Mouse (Mus musculus): ENCODE data around the gene Olfr1181. TPM values are rescaled to one million over a fixed set of nuclear protein-coding genes. Genes with fewer than 3 reads are reported as not detected.
"Not testable (repeated sequence)": the region's sequence is repeated elsewhere in the genome, so short reads cannot be mapped to it uniquely, and the experiment has no call there.

Gene Olfr1181
- polyA plus RNA-seq (2015; fragmentation: Nextera tagmentation; extraction: Ambion mirVana): not detected in 2 replicates

GRCm38 (mm10) chr2:88426071-88426470 lies at the start of gene Olfr1181:
Gene Olfr1181 (minus strand): TSS chr2:88426171.
- Histone ChIP-seq H3K27me3 (no peaks in the 10 kb centered on the region), H3K9me3 (replicated peaks) (no peaks in the 10 kb centered on the region), H3K4me2 (no peak within 1 kb of the TSS), H3K36me3 (no peaks in the 10 kb centered on the region), H3K27ac (no peak within 1 kb of the TSS), H3K4me1 (replicated peaks) (no peaks in the 10 kb centered on the region), H3K9ac (no peak within 1 kb of the TSS), H3K4me3 (replicated peaks) (no peak within 1 kb of the TSS)
- ATAC-seq (ENCODE audit: low read depth) (no peak), DNase-seq (no peak)
- 59% methylated on average over 1 of the region's 1 CpGs for WGBS (ENCODE audit: insufficient replicate concordance)

- ATAC-seq (ENCODE audit: low read depth); H3K27me3 ChIP-seq; H3K4me2 ChIP-seq; H3K36me3 ChIP-seq; H3K4me1 ChIP-seq (replicated peaks); H3K9ac ChIP-seq; H3K27ac ChIP-seq; H3K9me3 ChIP-seq (replicated peaks); DNase-seq; H3K4me3 ChIP-seq (replicated peaks): not testable (repeated sequence)
- WGBS (ENCODE audit: insufficient replicate concordance): 45% methylated on average over 1 of the region's 1 CpGs
Measured at GRCm38 (mm10) chr2:88454567-88454966, 28.6 kb upstream of the Olfr1181 start, which contains the start of gene Olfr1183. Gene Olfr1183 (plus strand): TSS chr2:88454867.

- Histone ChIP-seq H3K27me3 (no peaks in the 10 kb centered on the region), H3K4me1 (replicated peaks) (no peaks in the 10 kb centered on the region), H3K4me2 (no peak within 1 kb of the TSS), H3K9ac (no peak within 1 kb of the TSS), H3K36me3 (no peaks in the 10 kb centered on the region), H3K9me3 (replicated peaks) (no peaks in the 10 kb centered on the region), H3K27ac (no peak within 1 kb of the TSS), H3K4me3 (replicated peaks) (no peak within 1 kb of the TSS)
- no peak for DNase-seq
- ATAC-seq (ENCODE audit: low read depth): no peak
- 50% methylated on average over 1 of the region's 1 CpGs for WGBS (ENCODE audit: insufficient replicate concordance)
Measured at GRCm38 (mm10) chr2:88449031-88449430, 23.1 kb upstream of the Olfr1181 start, which contains the start of gene Gm13757. Gene Gm13757 (minus strand): TSS chr2:88449131.

GRCm38 (mm10) chr2:88419051-88419450 lies 6.9 kb downstream of the Olfr1181 start, which contains the start of gene Olfr1180:
Gene Olfr1180 (minus strand): TSS chr2:88419151.
- Histone ChIP-seq H3K4me2 (no peak within 1 kb of the TSS), H3K4me3 (replicated peaks) (no peak within 1 kb of the TSS), H3K9ac (no peak within 1 kb of the TSS), H3K27ac (no peak within 1 kb of the TSS), H3K9me3 (replicated peaks) (no peaks in the 10 kb centered on the region), H3K4me1 (replicated peaks) (no peaks in the 10 kb centered on the region), H3K36me3 (no peaks in the 10 kb centered on the region), H3K27me3 (no peaks in the 10 kb centered on the region)
- WGBS (ENCODE audit: insufficient replicate concordance): 48% methylated on average over 2 of the region's 2 CpGs
- ATAC-seq (ENCODE audit: low read depth): no peak
- DNase-seq: no peak

GRCm38 (mm10) chr2:88406353-88406752 lies 19.6 kb downstream of the Olfr1181 start, which contains the start of gene Olfr1179:
Gene Olfr1179 (minus strand): TSS chr2:88406453.
- ATAC-seq (ENCODE audit: low read depth): no peak
- no peak within 1 kb of the TSS for H3K4me2 ChIP-seq
- WGBS (ENCODE audit: insufficient replicate concordance): 58% methylated on average over 3 of the region's 3 CpGs

GRCm38 (mm10) chr2:88386762-88387161 lies 39.2 kb downstream of the Olfr1181 start, which contains the start of gene Olfr1178:
Gene Olfr1178 (plus strand): TSS chr2:88387062.
- no peak within 1 kb of the TSS for H3K9ac ChIP-seq
- no peak within 1 kb of the TSS for H3K4me2 ChIP-seq
- H3K36me3 ChIP-seq: no peaks in the 10 kb centered on the region
- ATAC-seq (ENCODE audit: low read depth) (no peak), DNase-seq (no peak)
- no peak within 1 kb of the TSS for H3K4me3 ChIP-seq (replicated peaks)
- 61% methylated on average over 1 of the region's 1 CpGs for WGBS (ENCODE audit: insufficient replicate concordance)
- H3K4me1 ChIP-seq (replicated peaks): no peaks in the 10 kb centered on the region
- H3K9me3 ChIP-seq (replicated peaks): no peaks in the 10 kb centered on the region
- no peaks in the 10 kb centered on the region for H3K27me3 ChIP-seq
- no peak within 1 kb of the TSS for H3K27ac ChIP-seq

More at GRCm38 (mm10) chr2:88406353-88406752, 19.6 kb downstream of the Olfr1181 start, which contains the start of gene Olfr1179:
- no peaks in the 10 kb centered on the region for H3K4me1 ChIP-seq (replicated peaks)
- DNase-seq: no peak
- H3K27me3 ChIP-seq: no peaks in the 10 kb centered on the region
- no peak within 1 kb of the TSS for H3K27ac ChIP-seq
- no peaks in the 10 kb centered on the region for H3K36me3 ChIP-seq
- H3K9ac ChIP-seq: no peak within 1 kb of the TSS
- H3K9me3 ChIP-seq (replicated peaks): no peaks in the 10 kb centered on the region
- no peak within 1 kb of the TSS for H3K4me3 ChIP-seq (replicated peaks)

Other genes with a start within 250 kb of the Olfr1181 start
- gene Olfr1168, start 244.3 kb downstream of the Olfr1181 start, polyA plus RNA-seq (2015; fragmentation: Nextera tagmentation; extraction: Ambion mirVana): not detected in 2 replicates
- gene Olfr1170, start 197.8 kb downstream of the Olfr1181 start, polyA plus RNA-seq (2015; fragmentation: Nextera tagmentation; extraction: Ambion mirVana): not detected in 2 replicates
- gene Olfr1173, start 146.3 kb downstream of the Olfr1181 start, polyA plus RNA-seq (2015; fragmentation: Nextera tagmentation; extraction: Ambion mirVana): not detected in 2 replicates
- not detected in 2 replicates for gene Olfr1174-ps, start 111.0 kb downstream of the Olfr1181 start, polyA plus RNA-seq (2015; fragmentation: Nextera tagmentation; extraction: Ambion mirVana)
- not detected in 2 replicates for gene Olfr1175-ps, start 99.0 kb downstream of the Olfr1181 start, polyA plus RNA-seq (2015; fragmentation: Nextera tagmentation; extraction: Ambion mirVana)
- gene Olfr1176, start 89.5 kb downstream of the Olfr1181 start, polyA plus RNA-seq (2015; fragmentation: Nextera tagmentation; extraction: Ambion mirVana): not detected in 2 replicates
- gene Olfr1177-ps, start 79.7 kb downstream of the Olfr1181 start, polyA plus RNA-seq (2015; fragmentation: Nextera tagmentation; extraction: Ambion mirVana): not detected in 2 replicates
- gene Olfr1178, start 39.1 kb downstream of the Olfr1181 start, polyA plus RNA-seq (2015; fragmentation: Nextera tagmentation; extraction: Ambion mirVana): not detected in 2 replicates
- not detected in 2 replicates for gene Olfr1179, start 19.7 kb downstream of the Olfr1181 start, polyA plus RNA-seq (2015; fragmentation: Nextera tagmentation; extraction: Ambion mirVana)
- gene Olfr1180, start 7.0 kb downstream of the Olfr1181 start, polyA plus RNA-seq (2015; fragmentation: Nextera tagmentation; extraction: Ambion mirVana): not detected in 2 replicates
- not detected in 2 replicates for gene Gm13757, start 23.0 kb upstream of the Olfr1181 start, polyA plus RNA-seq (2015; fragmentation: Nextera tagmentation; extraction: Ambion mirVana)
- gene Olfr1183, start 28.7 kb upstream of the Olfr1181 start, polyA plus RNA-seq (2015; fragmentation: Nextera tagmentation; extraction: Ambion mirVana): not detected in 2 replicates
- gene Olfr1184, start 57.4 kb upstream of the Olfr1181 start, polyA plus RNA-seq (2015; fragmentation: Nextera tagmentation; extraction: Ambion mirVana): not detected in 2 replicates
- gene Olfr1185-ps1, start 67.1 kb upstream of the Olfr1181 start, polyA plus RNA-seq (2015; fragmentation: Nextera tagmentation; extraction: Ambion mirVana): not detected in 2 replicates
- not detected in 2 replicates for gene Olfr1186, start 92.4 kb upstream of the Olfr1181 start, polyA plus RNA-seq (2015; fragmentation: Nextera tagmentation; extraction: Ambion mirVana)
- not detected in 2 replicates for gene Olfr1188, start 130.8 kb upstream of the Olfr1181 start, polyA plus RNA-seq (2015; fragmentation: Nextera tagmentation; extraction: Ambion mirVana)
- gene Olfr1189, start 160.3 kb upstream of the Olfr1181 start, polyA plus RNA-seq (2015; fragmentation: Nextera tagmentation; extraction: Ambion mirVana): not detected in 2 replicates
- not detected in 2 replicates for gene Olfr1191-ps1, start 214.4 kb upstream of the Olfr1181 start, polyA plus RNA-seq (2015; fragmentation: Nextera tagmentation; extraction: Ambion mirVana)
- not detected in 2 replicates for gene Olfr1192-ps1, start 222.3 kb upstream of the Olfr1181 start, polyA plus RNA-seq (2015; fragmentation: Nextera tagmentation; extraction: Ambion mirVana)
- gene Olfr1193, start 249.5 kb upstream of the Olfr1181 start, polyA plus RNA-seq (2015; fragmentation: Nextera tagmentation; extraction: Ambion mirVana): not detected in 2 replicates